Mouse (Mus musculus) midbrain, embryonic 16.5 days (tissue): ENCODE data around the gene Utp20. TPM values are rescaled to one million over a fixed set of nuclear protein-coding genes. Genes with fewer than 3 reads are reported as not detected.

Experiments
- ATAC-seq: fragments of 200-750 bp; cut with Nextera tagmentation; 2 replicates; pipeline ENCODE4 v1.8.0; 2017; ENCODE audit warnings: moderate TSS enrichment
- H3K27ac ChIP-seq: fragments of 300-500 bp; sonication (generic); 2 replicates; pipeline ENCODE4 v1.5.1; 2014; ENCODE audit warnings: mild to moderate bottlenecking, low read length, mixed read lengths
- H3K27me3 ChIP-seq: fragments of 300-500 bp; sonication (generic); 2 replicates; pipeline ENCODE4 v1.6.1; 2014; ENCODE audit warnings: low read depth, low read length, mixed read lengths; ENCODE audit not compliant: control insufficient read depth, insufficient read depth
- H3K36me3 ChIP-seq: fragments of 300-500 bp; sonication (generic); 2 replicates; pipeline ENCODE4 v1.6.1; 2014; ENCODE audit warnings: mild to moderate bottlenecking, low read length, moderate library complexity, mixed read lengths; ENCODE audit not compliant: control insufficient read depth, insufficient read depth
- H3K4me1 ChIP-seq: fragments of 300-500 bp; sonication (generic); 2 replicates; pipeline ENCODE4 v1.6.1; 2014; ENCODE audit warnings: mild to moderate bottlenecking, low read length, mixed read lengths; ENCODE audit not compliant: control insufficient read depth, insufficient read depth
- H3K4me2 ChIP-seq: fragments of 300-500 bp; sonication (generic); 2 replicates; pipeline ENCODE4 v1.6.1; 2014; ENCODE audit warnings: mild to moderate bottlenecking, low read length, mixed read lengths
- H3K4me3 ChIP-seq: fragments of 300-500 bp; sonication (generic); 2 replicates; pipeline ENCODE4 v1.5.1; 2014; ENCODE audit warnings: low read depth, mild to moderate bottlenecking, low read length, moderate library complexity, mixed read lengths
- H3K9ac ChIP-seq: fragments of 300-500 bp; sonication (generic); 2 replicates; pipeline ENCODE4 v1.6.1; 2014; ENCODE audit warnings: low read depth, low read length, mixed read lengths
- H3K9me3 ChIP-seq: fragments of 300-500 bp; sonication (generic); replicated peaks from 2 replicates; pipeline ENCODE4 v1.6.1; 2014; ENCODE audit warnings: mild to moderate bottlenecking, low read length, mixed read lengths; ENCODE audit not compliant: control insufficient read depth, poor library complexity, severe bottlenecking
- WGBS: fragments of 180-500 bp; shearing (Covaris S2); extraction: QIAGEN DNeasy Blood & Tissue Kit; methylation state at CpG from one replicate; pipeline ENCODE4 v1.1.7; 2014; 5-methylcytosine and 5-hydroxymethylcytosine counted together
- polyA plus RNA-seq: library from polyadenylated mRNA; unstranded; fragments of >200 nt; fragmentation: Nextera tagmentation; extraction: Ambion mirVana; gene quantifications from 2 replicates; pipeline ENCODE4 v1.2.1, GENCODE M21; 2015

The Utp20 gene
- polyA plus RNA-seq: 8.0 and 10.9 TPM in 2 replicates

- Histone ChIP-seq H3K9ac (peak within 1 kb of the TSS; percentile 66), H3K9me3 (no peaks in the 10 kb centered on the region), H3K4me2 (peak within 1 kb of the TSS; percentile 93), H3K27me3 (no peaks in the 10 kb centered on the region), H3K4me1 (peaks cover 11% of the 10 kb centered on the region), H3K36me3 (peaks cover 3% of the 10 kb centered on the region; the same call in 1 of the 2 replicates), H3K27ac (peak within 1 kb of the TSS; percentile 28; the same call in 1 of the 2 replicates), H3K4me3 (peak within 1 kb of the TSS; percentile 77)
- ATAC-seq: peak; percentile 100
- under 1% methylated on average over 44 of the region's 44 CpGs for WGBS
Observed at GRCm38 (mm10) chr10:88826188-88826946, at the start of gene Utp20. Gene Utp20, minus strand, starts transcription at chr10:88826804.

- Histone ChIP-seq H3K4me2 (no peak overlapping the region), H3K4me3 (no peak overlapping the region), H3K9me3 (no peaks in the 10 kb centered on the region), H3K36me3 (no peaks in the 10 kb centered on the region), H3K4me1 (no peaks in the 10 kb centered on the region), H3K27me3 (no peaks in the 10 kb centered on the region), H3K9ac (no peak overlapping the region), H3K27ac (no peak overlapping the region)
- WGBS: 80% methylated on average over 5 of the region's 5 CpGs
- no peak for ATAC-seq
Observed at GRCm38 (mm10) chr10:88874870-88875269, 48.3 kb upstream of the Utp20 start.

- H3K4me2 ChIP-seq: no peak overlapping the region
- H3K27me3 ChIP-seq: no peaks in the 10 kb centered on the region
- no peak for ATAC-seq
- H3K27ac ChIP-seq: no peak overlapping the region
- 62% methylated on average over 2 of the region's 2 CpGs for WGBS
- no peak overlapping the region for H3K9ac ChIP-seq
- no peaks in the 10 kb centered on the region for H3K36me3 ChIP-seq
- no peak overlapping the region for H3K4me3 ChIP-seq
- H3K4me1 ChIP-seq: no peaks in the 10 kb centered on the region
- H3K9me3 ChIP-seq: no peaks in the 10 kb centered on the region
Observed at GRCm38 (mm10) chr10:88866017-88866416, 39.4 kb upstream of the Utp20 start.

GRCm38 (mm10) chr10:88862293-88862692, 35.7 kb upstream of the Utp20 start:
- Histone ChIP-seq H3K36me3 (no peaks in the 10 kb centered on the region), H3K9me3 (no peaks in the 10 kb centered on the region), H3K4me2 (no peak overlapping the region), H3K4me3 (no peak overlapping the region), H3K4me1 (no peaks in the 10 kb centered on the region), H3K27ac (no peak overlapping the region), H3K27me3 (no peaks in the 10 kb centered on the region), H3K9ac (no peak overlapping the region)
- WGBS: 90% methylated on average over 5 of the region's 5 CpGs
- ATAC-seq: no peak

- H3K27me3 ChIP-seq: no peaks in the 10 kb centered on the region
- no peak for ATAC-seq
- no peaks in the 10 kb centered on the region for H3K36me3 ChIP-seq
- no peak overlapping the region for H3K4me2 ChIP-seq
- no peak overlapping the region for H3K9ac ChIP-seq
- H3K4me3 ChIP-seq: no peak overlapping the region
- H3K9me3 ChIP-seq: no peaks in the 10 kb centered on the region
- no peaks in the 10 kb centered on the region for H3K4me1 ChIP-seq
- H3K27ac ChIP-seq: no peak overlapping the region
Observed at GRCm38 (mm10) chr10:88861416-88861815, 34.8 kb upstream of the Utp20 start.

- no peak for ATAC-seq
Observed at GRCm38 (mm10) chr10:88860911-88861310, 34.3 kb upstream of the Utp20 start.

GRCm38 (mm10) chr10:88853326-88853725, 26.7 kb upstream of the Utp20 start:
- Histone ChIP-seq H3K27me3 (no peaks in the 10 kb centered on the region), H3K4me2 (no peak overlapping the region)
- no peak for ATAC-seq

More at GRCm38 (mm10) chr10:88860911-88861310, 34.3 kb upstream of the Utp20 start:
- H3K4me3 ChIP-seq: no peak overlapping the region
- H3K27me3 ChIP-seq: no peaks in the 10 kb centered on the region
- H3K27ac ChIP-seq: no peak overlapping the region
- no peaks in the 10 kb centered on the region for H3K36me3 ChIP-seq
- no peaks in the 10 kb centered on the region for H3K4me1 ChIP-seq
- H3K4me2 ChIP-seq: no peak overlapping the region
- no peak overlapping the region for H3K9ac ChIP-seq
- WGBS: 85% methylated on average over 3 of the region's 3 CpGs
- no peaks in the 10 kb centered on the region for H3K9me3 ChIP-seq

GRCm38 (mm10) chr10:88849976-88850375, 23.4 kb upstream of the Utp20 start:
- Histone ChIP-seq H3K4me2 (no peak overlapping the region), H3K4me1 (no peaks in the 10 kb centered on the region), H3K9me3 (no peaks in the 10 kb centered on the region), H3K36me3 (no peaks in the 10 kb centered on the region), H3K9ac (no peak overlapping the region), H3K27me3 (no peaks in the 10 kb centered on the region), H3K27ac (no peak overlapping the region), H3K4me3 (no peak overlapping the region)
- ATAC-seq: no peak
- 90% methylated on average over 4 of the region's 4 CpGs for WGBS

More at GRCm38 (mm10) chr10:88853326-88853725, 26.7 kb upstream of the Utp20 start:
- H3K27ac ChIP-seq: no peak overlapping the region
- H3K9ac ChIP-seq: no peak overlapping the region
- 88% methylated on average over 7 of the region's 7 CpGs for WGBS
- H3K36me3 ChIP-seq: no peaks in the 10 kb centered on the region
- no peaks in the 10 kb centered on the region for H3K4me1 ChIP-seq
- no peak overlapping the region for H3K4me3 ChIP-seq
- H3K9me3 ChIP-seq: no peaks in the 10 kb centered on the region

- Histone ChIP-seq H3K4me1 (no peaks in the 10 kb centered on the region), H3K9ac (no peak overlapping the region), H3K9me3 (no peaks in the 10 kb centered on the region), H3K27ac (no peak overlapping the region), H3K4me3 (no peak overlapping the region), H3K4me2 (no peak overlapping the region), H3K36me3 (no peaks in the 10 kb centered on the region), H3K27me3 (no peaks in the 10 kb centered on the region)
- ATAC-seq: no peak
- 87% methylated on average over 7 of the region's 7 CpGs for WGBS
Observed at GRCm38 (mm10) chr10:88848876-88849476, 22.4 kb upstream of the Utp20 start.
